10 mouse cellular contexts compared by ENCODE assay signal in the genomic region with DNA sequence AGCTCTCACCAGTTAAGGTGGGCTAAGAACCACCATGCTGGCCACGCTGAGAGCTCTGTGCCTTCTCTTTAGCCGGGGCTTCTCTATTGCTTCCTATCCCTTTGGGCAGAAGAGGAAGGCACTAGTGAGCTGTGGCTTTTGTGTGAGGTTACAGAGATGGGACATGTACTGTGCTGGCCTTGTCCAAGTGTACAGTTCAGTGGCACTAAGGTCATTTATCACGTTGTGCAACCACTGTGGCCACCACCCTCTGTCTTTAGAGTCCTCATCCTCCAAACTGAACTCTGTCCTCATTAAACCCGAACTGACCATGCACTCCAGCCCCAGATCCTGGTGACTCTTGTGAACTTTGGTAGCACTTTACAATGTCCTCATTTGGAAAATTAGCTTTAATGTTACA. TPM values are rescaled to one million over a fixed set of nuclear protein-coding genes. Genes with fewer than 3 reads are reported as not detected.
A peak's percentile ranks its signal among the peaks of the same experiment; 100 is the strongest.
DNase-seq lines count a peak whose midpoint lies in the region; ATAC-seq and TF ChIP-seq lines count a peak whose summit lies in the region.
"Had no signal": no experiment of that assay in that cellular context is flagged by ENCODE, and none has a peak within 500 bp of the region (broad histone marks: within the 10 kb centered on the region; RNA-seq: fewer than 3 reads in every experiment).

No protein-coding gene starts in this region.

- H3K36me3 ChIP-seq in kidney, adult 2 months (ENCODE audit: control insufficient read depth, insufficient read depth, low read length): no peaks in the 10 kb centered on the region
- peaks cover 64% of the 10 kb centered on the region for H3K36me3 ChIP-seq in megakaryocyte, embryonic 14.5 days (replicated peaks; ENCODE audit: low read length)
- no peaks in the 10 kb centered on the region for H3K36me3 ChIP-seq in liver, embryonic 14.5 days (replicated peaks; ENCODE audit: control insufficient read depth, insufficient read depth, low read depth)
- H3K36me3 ChIP-seq: heart, embryonic 12.5 days; hindbrain, embryonic 15.5 days had no signal

- WGBS in kidney, adult 2 months: 60% methylated on average over 4 of the region's 4 CpGs
- WGBS in liver, embryonic 14.5 days (ENCODE audit: insufficient replicate concordance): 42% methylated on average over 4 of the region's 4 CpGs

- H3K4me1 ChIP-seq in kidney, adult 2 months (ENCODE audit: control insufficient read depth, insufficient read depth, low read length): peaks cover 22% of the 10 kb centered on the region
- H3K4me1 ChIP-seq in megakaryocyte, embryonic 14.5 days: peaks cover 76% of the 10 kb centered on the region
- H3K4me1 ChIP-seq in liver, embryonic 14.5 days (replicated peaks; ENCODE audit: control insufficient read depth in 2 of 2, insufficient read depth in 2 of 2, low read length in 1 of 2): peaks cover 7 to 31% of the 10 kb centered on the region in 2 experiments; a peak in 3 of 4 replicates

- H3K4me3 ChIP-seq in kidney, adult 2 months (ENCODE audit: insufficient read depth, low read depth, low read length): no peak overlapping the region
- peak overlapping the region; percentile 71 for H3K4me3 ChIP-seq in megakaryocyte, embryonic 14.5 days (replicated peaks)
- no peak overlapping the region for H3K4me3 ChIP-seq in liver, embryonic 14.5 days (ENCODE audit: insufficient read depth in 1 of 2, low read depth in 2 of 2, low read length in 2 of 2)
- H3K4me3 ChIP-seq: heart, embryonic 12.5 days; hindbrain, embryonic 15.5 days had no signal

- no peaks in the 10 kb centered on the region for H3K27me3 ChIP-seq in kidney, adult 2 months (replicated peaks; ENCODE audit: control insufficient read depth, insufficient read depth, low read length)
- H3K27me3 ChIP-seq in megakaryocyte, embryonic 14.5 days (replicated peaks): no peaks in the 10 kb centered on the region
- no peaks in the 10 kb centered on the region for H3K27me3 ChIP-seq in liver, embryonic 14.5 days (ENCODE audit: control insufficient read depth, insufficient read depth, low read length)
- H3K27me3 ChIP-seq: heart, embryonic 12.5 days; hindbrain, embryonic 15.5 days had no signal

- no peak for TF ChIP-seq POLR2A in kidney, adult 2 months (IDR thresholded peaks at IDR 0.05; ENCODE audit: low read depth, low read length)

- H3K4me2 ChIP-seq in liver, embryonic 14.5 days (ENCODE audit: low read depth): 0 out of 2 replicates have a peak overlapping the region, but pooled peaks have one; percentile 18
- H3K4me2 ChIP-seq: heart, embryonic 12.5 days; hindbrain, embryonic 15.5 days had no signal

- no peak overlapping the region for H3K9ac ChIP-seq in liver, embryonic 14.5 days (replicated peaks)
- H3K9ac ChIP-seq: heart, embryonic 12.5 days; hindbrain, embryonic 15.5 days had no signal

- no peak for ATAC-seq in megakaryocyte, adult 5-6 weeks (ENCODE audit: poor library complexity, severe bottlenecking)
- peak; percentile 73 for ATAC-seq in liver, embryonic 14.5 days (ENCODE audit: insufficient read depth)
- no peak for ATAC-seq in megakaryocyte-erythroid progenitor cell, adult 5-6 weeks (replicated peaks; ENCODE audit: low FRiP score, low TSS enrichment, poor library complexity, severe bottlenecking)

- no peaks in the 10 kb centered on the region for H3K9me3 ChIP-seq in megakaryocyte, embryonic 14.5 days
- H3K9me3 ChIP-seq in liver, embryonic 14.5 days (ENCODE audit: control insufficient read depth, low read length): no peaks in the 10 kb centered on the region
- H3K9me3 ChIP-seq: heart, embryonic 12.5 days; hindbrain, embryonic 15.5 days had no signal

- TF ChIP-seq CTCF in kidney, adult 2 months (conservative IDR thresholded peaks at IDR 0.05; ENCODE audit: insufficient read depth, insufficient read length, low read depth, low read length): no peak
- TF ChIP-seq CTCF in liver, embryonic 14.5 days (IDR thresholded peaks at IDR 0.05; ENCODE audit: low read depth): no peak

- DNase-seq in adrenal gland, adult (ENCODE audit: inconsistent age in 2 of 2, low spot score in 1 of 2): peak; percentile 67 to 88
- DNase-seq in adrenal gland, postnatal 4 days (ENCODE audit: low spot score in 2 of 2): no peak
- peak; percentile 87 for DNase-seq in kidney, adult 2 months
- DNase-seq in kidney, adult 18-20 months: no peak
- DNase-seq in liver, embryonic 14.5 days (ENCODE audit: low read depth in 3 of 3, low spot score in 3 of 3): no peak

- H3K27ac ChIP-seq in kidney, adult 2 months (ENCODE audit: insufficient read depth, low read depth, low read length): no peak overlapping the region
- H3K27ac ChIP-seq in liver, embryonic 14.5 days: peak overlapping the region; percentile 32
- H3K27ac ChIP-seq: hindbrain, embryonic 15.5 days had no signal

- TF ChIP-seq EP300 in liver, embryonic 14.5 days (IDR thresholded peaks at IDR 0.05; ENCODE audit: low read depth): no peak

RNA-seq across cellular contexts. Expression of a gene that starts 23.1 kb away (rescaled TPM):
- 10 to 100 TPM; 51.2 to 56.3 TPM for total RNA-seq in adrenal gland, postnatal 4 days (2021)
- 17.3 and 19.8 TPM in 2 replicates for polyA plus RNA-seq in kidney, adult 2 months (2012; rRNA removed)
- 30.1 and 45.3 TPM in 2 replicates for polyA plus RNA-seq in megakaryocyte, embryonic 14.5 days (2012; ENCODE audit: insufficient read depth, low replicate concordance)
- total RNA-seq in megakaryocyte, adult 5-6 weeks (2015): 3.3 and 3.5 TPM in 2 replicates
- 1.2 and 7.6 TPM in 2 replicates for total RNA-seq in megakaryocyte, adult 5-6 weeks (2017)
- polyA plus RNA-seq in liver, embryonic 14.5 days (2012; rRNA removed): 4.7 and 5.8 TPM in 2 replicates
- polyA plus RNA-seq in liver, embryonic 14.5 days (2014; fragmentation: Nextera tagmentation; extraction: Ambion mirVana): 1.9 and 2.1 TPM in 2 replicates
- 23.7 and 33.3 TPM in 2 replicates for total RNA-seq in megakaryocyte-erythroid progenitor cell, adult 5-6 weeks (2014; fragmentation: Nextera tagmentation)
- 6.5 and 10.9 TPM in 2 replicates for total RNA-seq in megakaryocyte-erythroid progenitor cell, adult 5-6 weeks (2017)

Comparison
In these comparisons a context has a peak if more than half of its experiments do, and no peak if none do; other contexts are left out.
1. DNase-seq: peak in adrenal gland, adult (2 of 2) and kidney, adult 2 months (single experiment); none in adrenal gland, postnatal 4 days (0 of 2), kidney, adult 18-20 months (single experiment) and liver, embryonic 14.5 days (0 of 3).